In genomic region chr1:125430737-125431136, GRCm38 (mm10) we compare ENCODE assay signal across 11 mouse cellular contexts. TPM values are rescaled to one million over a fixed set of nuclear protein-coding genes. Genes with fewer than 3 reads are reported as not detected.
DNase-seq lines count a peak whose midpoint lies in the region; ATAC-seq and TF ChIP-seq lines count a peak whose summit lies in the region.
"Had no signal": no experiment of that assay in that cellular context is flagged by ENCODE, and none has a peak within 500 bp of the region (broad histone marks: within the 10 kb centered on the region; RNA-seq: fewer than 3 reads in every experiment).

No protein-coding gene starts in this region.

- H3K27ac ChIP-seq in kidney, adult 2 months (ENCODE audit: insufficient read depth, low read depth, low read length) = peak overlapping the region; percentile 48; the same call in 1 of the 2 replicates
- peak overlapping the region; percentile 59 for H3K27ac ChIP-seq in heart, embryonic 15.5 days
- H3K27ac ChIP-seq: forebrain, embryonic 15.5 days; midbrain, embryonic 12.5 days had no signal

- H3K27me3 ChIP-seq in kidney, adult 2 months (replicated peaks; ENCODE audit: control insufficient read depth, insufficient read depth, low read length) = no peaks in the 10 kb centered on the region
- H3K27me3 ChIP-seq in G1E (ENCODE audit: insufficient read depth, low read length) = no peaks in the 10 kb centered on the region
- H3K27me3 ChIP-seq in heart, embryonic 15.5 days = no peaks in the 10 kb centered on the region
- H3K27me3 ChIP-seq: forebrain, embryonic 15.5 days; midbrain, embryonic 12.5 days had no signal

- no peaks in the 10 kb centered on the region for H3K9me3 ChIP-seq in G1E (replicated peaks)
- H3K9me3 ChIP-seq in heart, embryonic 15.5 days (replicated peaks) = no peaks in the 10 kb centered on the region
- H3K9me3 ChIP-seq: forebrain, embryonic 15.5 days; midbrain, embryonic 12.5 days had no signal

- no peak for TF ChIP-seq CTCF in kidney, adult 2 months (conservative IDR thresholded peaks at IDR 0.05; ENCODE audit: insufficient read depth, insufficient read length, low read depth, low read length)
- TF ChIP-seq CTCF in G1E (IDR thresholded peaks at IDR 0.05; ENCODE audit: low read depth, low read length) = no peak

- no peak overlapping the region for H3K4me3 ChIP-seq in kidney, adult 2 months (ENCODE audit: insufficient read depth, low read depth, low read length)
- peak overlapping the region; percentile 24; the same call in 1 of the 2 replicates for H3K4me3 ChIP-seq in G1E (ENCODE audit: low read depth, low read length)
- peak overlapping the region; percentile 7; the same call in 1 of the 2 replicates for H3K4me3 ChIP-seq in heart, embryonic 15.5 days
- H3K4me3 ChIP-seq: forebrain, embryonic 15.5 days; midbrain, embryonic 12.5 days had no signal

- H3K9ac ChIP-seq in heart, embryonic 15.5 days = no peak overlapping the region
- H3K9ac ChIP-seq: forebrain, embryonic 15.5 days; midbrain, embryonic 12.5 days had no signal

- peak overlapping the region; percentile 45 for H3K4me2 ChIP-seq in heart, embryonic 15.5 days
- H3K4me2 ChIP-seq: forebrain, embryonic 15.5 days; midbrain, embryonic 12.5 days had no signal

- no peak for TF ChIP-seq POLR2A in kidney, adult 2 months (IDR thresholded peaks at IDR 0.05; ENCODE audit: low read depth, low read length)

- no peak for DNase-seq in kidney, adult 2 months
- DNase-seq in kidney, adult 9 months = no peak
- DNase-seq in G1E (ENCODE audit: low spot score) = no peak
- DNase-seq in layer of hippocampus, adult 18-20 months (ENCODE audit: low spot score in 2 of 2) = no peak
- DNase-seq in right cerebral cortex, postnatal 25 days = no peak
- DNase-seq in layer of hippocampus, adult 9-10 months (ENCODE audit: low spot score) = no peak
- DNase-seq: cerebellum, postnatal 10 days had no signal

- no peak for ATAC-seq in G1E (ENCODE audit: extremely low read depth, insufficient number of reproducible peaks, low FRiP score, poor library complexity, severe bottlenecking)
- no peak for ATAC-seq in heart, embryonic 15.5 days (replicated peaks; ENCODE audit: insufficient number of reproducible peaks, insufficient read depth, low FRiP score, low read depth)
- ATAC-seq in megakaryocyte-erythroid progenitor cell, adult 5-6 weeks (replicated peaks; ENCODE audit: low FRiP score, low TSS enrichment, poor library complexity, severe bottlenecking) = peak; percentile 25; the same call in 1 of the 2 replicates
- ATAC-seq: forebrain, embryonic 15.5 days had no signal

- H3K4me1 ChIP-seq in kidney, adult 2 months (ENCODE audit: control insufficient read depth, insufficient read depth, low read length) = peaks cover 15% of the 10 kb centered on the region
- peaks cover 73% of the 10 kb centered on the region for H3K4me1 ChIP-seq in G1E (ENCODE audit: insufficient read depth, low read depth, low read length)
- peaks cover 52% of the 10 kb centered on the region for H3K4me1 ChIP-seq in heart, embryonic 15.5 days (replicated peaks)

- 43% methylated on average over 7 of the region's 7 CpGs for WGBS in kidney, adult 2 months
- WGBS in heart, embryonic 15.5 days = 20% methylated on average over 7 of the region's 7 CpGs

- no peaks in the 10 kb centered on the region for H3K36me3 ChIP-seq in kidney, adult 2 months (ENCODE audit: control insufficient read depth, insufficient read depth, low read length)
- peaks cover 20% of the 10 kb centered on the region for H3K36me3 ChIP-seq in G1E (replicated peaks)
- H3K36me3 ChIP-seq in heart, embryonic 15.5 days = no peaks in the 10 kb centered on the region
- H3K36me3 ChIP-seq: forebrain, embryonic 15.5 days; midbrain, embryonic 12.5 days had no signal

RNA-seq across cellular contexts. Expression of gene Actr3, which starts 4.8 kb away (rescaled TPM):
- 38.6 and 55.6 TPM in 2 replicates for polyA plus RNA-seq in kidney, adult 2 months (2012; rRNA removed)
- total RNA-seq in G1E (2014; fragmentation: Nextera tagmentation) (569 and 654 TPM in 2 replicates), G1E (2017) (682 and 756 TPM in 2 replicates)
- 444 and 504 TPM in 2 replicates for polyA plus RNA-seq in G1E (2012)
- polyA plus RNA-seq in heart, embryonic 15.5 days (2015; fragmentation: Nextera tagmentation; extraction: Ambion mirVana) = 267 and 292 TPM in 2 replicates
- total RNA-seq in megakaryocyte-erythroid progenitor cell, adult 5-6 weeks (2014; fragmentation: Nextera tagmentation) = 137 and 149 TPM in 2 replicates
- total RNA-seq in megakaryocyte-erythroid progenitor cell, adult 5-6 weeks (2017) = 314 and 445 TPM in 2 replicates
- total RNA-seq in layer of hippocampus, adult 18-20 months (2021) = 100 to 1,000 TPM; 346 to 362 TPM
